Mouse (Mus musculus): ENCODE data around the gene Tnfrsf22. TPM values are rescaled to one million over a fixed set of nuclear protein-coding genes. Genes with fewer than 3 reads are reported as not detected.

Tnfrsf22 gene
- total and polyA plus RNA-seq, 3 experiments, result 0.23 to 1.1 TPM; not detected in 1

DNA sequence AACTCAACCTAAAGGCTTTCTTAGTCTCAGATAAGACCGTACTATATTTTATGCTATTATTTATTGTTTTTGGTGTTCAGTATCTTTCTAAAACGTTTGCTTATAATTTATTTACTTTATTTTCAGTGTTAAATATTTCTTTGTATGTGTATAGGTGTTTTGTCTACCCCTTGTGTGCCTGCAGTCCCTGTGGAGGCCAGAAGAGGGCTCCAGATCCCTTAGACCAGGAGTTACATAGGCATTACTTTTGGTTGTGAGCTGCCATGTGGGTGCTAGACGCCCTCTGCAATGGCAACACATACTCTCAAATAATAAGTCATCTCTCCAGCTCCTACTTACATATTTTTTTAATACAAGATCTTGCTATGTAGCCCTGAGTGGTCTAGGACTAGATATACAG is 37.2 kb downstream of the Tnfrsf22 start:
- Histone ChIP-seq H3K79me2 (ENCODE audit: control insufficient read depth, insufficient read depth, low read length, poor library complexity) (no peaks in the 10 kb centered on the region), H3K9me3 (replicated peaks; ENCODE audit: insufficient read depth, low read length) (no peaks in the 10 kb centered on the region), H3K4me1 (ENCODE audit: control insufficient read depth in 1 of 2, insufficient read depth in 2 of 2, low read length in 2 of 2) (no peaks in the 10 kb centered on the region), H3K4me3 (ENCODE audit: control insufficient read depth in 1 of 2, insufficient read depth in 1 of 2, low read depth in 2 of 2, low read length in 2 of 2) (no peak overlapping the region), H3K27ac (ENCODE audit: control insufficient read depth, low read depth, low read length) (no peak overlapping the region), H3K36me3 (ENCODE audit: control insufficient read depth in 1 of 2, insufficient read depth in 2 of 2, low read length in 2 of 2) (no peaks in the 10 kb centered on the region), H3K27me3 (ENCODE audit: control insufficient read depth in 1 of 2, insufficient read depth in 2 of 2, low read length in 2 of 2) (no peaks in the 10 kb centered on the region; a peak in 1 of 4 replicates), H3K9ac (ENCODE audit: control insufficient read depth, low read depth, low read length, poor library complexity, severe bottlenecking) (no peak overlapping the region)
- DNase-seq (ENCODE audit: low read depth, low spot score), result peak; percentile 54
- TF ChIP-seq MYB (IDR thresholded peaks at IDR 0.05; ENCODE audit: low read depth, low read length) (no peak), RAD21 (IDR thresholded peaks at IDR 0.05; ENCODE audit: low read depth, low read length) (peak; percentile 62), ZC3H11A (IDR thresholded peaks at IDR 0.05; ENCODE audit: low read depth, low read length) (peak; percentile 54), ETS1 (IDR thresholded peaks at IDR 0.05; ENCODE audit: low read depth, low read length) (no peak), SMC3 (IDR thresholded peaks at IDR 0.05; ENCODE audit: low read depth, low read length) (peak; percentile 68), TCF12 (IDR thresholded peaks at IDR 0.05; ENCODE audit: low read depth, low read length) (no peak), SIN3A (IDR thresholded peaks at IDR 0.05; ENCODE audit: low read length) (no peak), UBTF (IDR thresholded peaks at IDR 0.05; ENCODE audit: borderline replicate concordance, insufficient read depth, low read depth, low read length) (no peak), CTCF (IDR thresholded peaks at IDR 0.05 in 2 of 3, conservative IDR thresholded peaks at IDR 0.05 in 1 of 3; ENCODE audit: control insufficient read depth in 1 of 3, insufficient read depth in 1 of 3, low read depth in 2 of 3, low read length in 3 of 3, poor library complexity in 1 of 3, severe bottlenecking in 1 of 3) (peak; percentile 60 to 68 (median 67)), ZMIZ1 (IDR thresholded peaks at IDR 0.05; ENCODE audit: low read depth, low read length) (no peak)

DNA sequence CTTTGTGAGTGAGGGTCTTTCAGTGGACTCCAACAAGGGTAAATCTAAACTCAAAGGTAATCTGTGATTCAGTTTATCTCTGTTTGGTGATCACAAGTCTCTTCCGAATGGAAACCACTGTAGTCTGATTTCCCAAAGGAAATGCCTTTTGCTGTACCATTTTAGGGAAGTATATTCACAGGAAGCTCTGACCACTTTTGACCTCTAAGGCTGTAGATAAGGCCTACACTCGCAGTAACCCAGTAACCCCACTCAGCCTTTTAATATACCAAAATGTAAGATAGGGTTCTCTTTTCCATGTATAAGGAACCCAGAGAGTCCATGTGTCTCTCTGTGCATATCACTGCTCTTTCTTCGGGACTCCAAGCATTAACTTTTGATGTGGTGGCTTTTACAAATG is 44.1 kb downstream of the Tnfrsf22 start:
- TF ChIP-seq RCOR1 (IDR thresholded peaks at IDR 0.05; ENCODE audit: low read depth, low read length), result peak; percentile 60
- TF ChIP-seq ZKSCAN1 (IDR thresholded peaks at IDR 0.05; ENCODE audit: low read depth, low read length), result no peak
- no peak for TF ChIP-seq MYB (IDR thresholded peaks at IDR 0.05; ENCODE audit: low read depth, low read length)
- 0 out of 4 replicates have a peak, but pooled peaks of 1 of the 2 experiments have one; percentile 15 for TF ChIP-seq EP300 (IDR thresholded peaks at IDR 0.05; ENCODE audit: low read depth in 1 of 2, low read length in 2 of 2)
- TF ChIP-seq CTCF (IDR thresholded peaks at IDR 0.05 in 2 of 3, conservative IDR thresholded peaks at IDR 0.05 in 1 of 3; ENCODE audit: control insufficient read depth in 1 of 3, insufficient read depth in 1 of 3, low read depth in 2 of 3, low read length in 3 of 3, poor library complexity in 1 of 3, severe bottlenecking in 1 of 3), result no peak
- TF ChIP-seq JUND (IDR thresholded peaks at IDR 0.05; ENCODE audit: low read depth, low read length), result no peak
- no peak for TF ChIP-seq KAT2A (conservative IDR thresholded peaks at IDR 0.05; ENCODE audit: low read depth, low read length)
- TF ChIP-seq GATA1 (IDR thresholded peaks at IDR 0.05; ENCODE audit: low read depth, low read length), result peak; percentile 45
- TF ChIP-seq HCFC1 (IDR thresholded peaks at IDR 0.05; ENCODE audit: low read depth, low read length), result no peak
- no peaks in the 10 kb centered on the region for H3K27me3 ChIP-seq (ENCODE audit: control insufficient read depth in 1 of 2, insufficient read depth in 2 of 2, low read length in 2 of 2)
- H3K4me1 ChIP-seq (ENCODE audit: control insufficient read depth in 1 of 2, insufficient read depth in 2 of 2, low read length in 2 of 2), result 0 out of 4 replicates have a peak, but pooled peaks cover 0 to 4% of the 10 kb centered on the region in 2 experiments
- H3K27ac ChIP-seq (ENCODE audit: control insufficient read depth, low read depth, low read length), result no peak overlapping the region
- no peaks in the 10 kb centered on the region for H3K79me2 ChIP-seq (ENCODE audit: control insufficient read depth, insufficient read depth, low read length, poor library complexity)
- no peaks in the 10 kb centered on the region for H3K9me3 ChIP-seq (replicated peaks; ENCODE audit: insufficient read depth, low read length)
- H3K4me3 ChIP-seq (ENCODE audit: control insufficient read depth in 1 of 2, insufficient read depth in 1 of 2, low read depth in 2 of 2, low read length in 2 of 2), result no peak overlapping the region
- H3K36me3 ChIP-seq (ENCODE audit: control insufficient read depth in 1 of 2, insufficient read depth in 2 of 2, low read length in 2 of 2), result peaks cover 0 to 2% of the 10 kb centered on the region in 2 experiments; a peak in 1 of 4 replicates
- DNase-seq (ENCODE audit: low read depth, low spot score), result no peak
- H3K9ac ChIP-seq (ENCODE audit: control insufficient read depth, low read depth, low read length, poor library complexity, severe bottlenecking), result no peak overlapping the region
